Mouse (Mus musculus) ES-Bruce4 (cell line): ENCODE measurements around the gene E4f1.

Experiments used
- CTCF ChIP-seq: IDR thresholded peaks from one replicate; pipeline ENCODE4 v1.8.1; 2011; ENCODE audit warnings: low read depth, low read length
- EP300 ChIP-seq: IDR thresholded peaks from 2 replicates; pipeline ENCODE4 v1.6.1; 2011; ENCODE audit warnings: low read depth, low read length; ENCODE audit not compliant: insufficient read depth

DNA sequence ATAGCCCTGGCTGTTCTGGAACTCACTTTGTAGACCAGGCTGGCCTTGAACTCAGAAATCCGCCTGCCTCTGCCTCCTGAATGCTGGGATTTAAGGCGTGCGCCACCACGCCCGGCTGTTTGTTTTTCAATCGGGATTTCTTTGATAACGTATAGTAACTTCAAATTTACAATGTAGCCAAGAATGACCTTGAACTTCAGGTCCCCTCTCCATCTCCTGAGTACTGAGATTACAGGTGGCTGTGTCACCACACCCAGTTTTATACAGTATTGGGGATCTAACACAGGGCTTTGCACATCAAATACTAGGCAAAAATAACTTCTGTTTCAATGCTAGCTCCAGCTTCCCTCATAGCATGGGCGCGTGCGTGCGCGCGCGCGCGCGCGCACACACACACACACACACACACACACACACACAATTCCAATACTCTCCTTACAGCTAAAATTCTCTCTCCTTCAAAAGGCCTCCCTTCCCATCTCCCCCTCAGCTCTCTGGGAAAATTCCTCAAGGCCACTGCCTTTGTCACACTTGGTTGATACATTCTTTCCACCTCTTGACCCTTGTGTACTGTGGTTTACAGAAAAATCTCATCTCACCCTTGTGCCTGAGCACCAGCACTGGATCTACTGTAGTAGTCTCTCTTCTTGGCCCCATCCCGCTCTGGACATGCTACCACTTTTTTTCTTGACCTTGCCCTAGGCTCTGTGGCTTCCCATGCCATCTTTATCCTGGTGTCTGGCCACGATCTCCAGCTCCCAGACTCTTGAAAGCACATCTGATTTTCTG is 11.1 kb upstream of the E4f1 start:
- no peak for TF ChIP-seq CTCF
- no peak for TF ChIP-seq EP300
